Mouse (Mus musculus) induced T-regulatory cell, adult 2 months (primary cell): ENCODE results near the gene Myo7a.

Experiments used
- DNase-seq: peaks from one replicate; pipeline ENCODE4 v3.0.0-alpha.2; 2012; ENCODE audit warnings: low read depth

Gene Myo7a

GRCm38 (mm10) chr7:98102488-98102887 is 16.8 kb downstream of the Myo7a start:
- DNase-seq = no peak

GRCm38 (mm10) chr7:98097557-98097956 is 21.8 kb downstream of the Myo7a start:
- no peak for DNase-seq

DNA sequence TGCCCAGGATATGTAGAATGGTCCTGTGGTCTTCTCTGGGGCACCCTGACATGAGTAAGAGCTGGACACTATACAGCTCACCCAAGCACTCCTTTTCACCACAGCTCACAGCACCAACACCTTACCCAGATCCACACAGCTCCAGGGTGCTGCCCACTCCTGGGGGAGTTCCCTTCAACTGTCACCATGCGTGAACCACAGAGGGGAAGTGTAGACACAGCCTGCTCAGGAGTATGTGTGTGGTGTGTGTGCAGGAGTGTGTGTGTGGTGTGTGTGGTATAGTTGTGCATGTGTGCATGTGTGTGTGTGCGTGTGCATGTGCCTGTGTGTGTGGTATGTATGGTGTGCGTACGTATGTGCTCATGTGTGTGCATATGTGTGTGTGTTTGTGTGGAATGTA is 23.5 kb downstream of the Myo7a start:
- DNase-seq = no peak

- no peak for DNase-seq
Measured at GRCm38 (mm10) chr7:98086346-98086745, 33.0 kb downstream of the Myo7a start.

- DNase-seq = no peak
Measured at GRCm38 (mm10) chr7:98085314-98085713, 34.0 kb downstream of the Myo7a start.

- no peak for DNase-seq
Measured at GRCm38 (mm10) chr7:98084541-98085293, 34.6 kb downstream of the Myo7a start.

GRCm38 (mm10) chr7:98082376-98082775 is 36.9 kb downstream of the Myo7a start:
- no peak for DNase-seq

GRCm38 (mm10) chr7:98077453-98077852 is 41.9 kb downstream of the Myo7a start:
- DNase-seq = no peak

- DNase-seq = peak; percentile 88
Measured at GRCm38 (mm10) chr7:98071620-98072019, 47.7 kb downstream of the Myo7a start.

DNA sequence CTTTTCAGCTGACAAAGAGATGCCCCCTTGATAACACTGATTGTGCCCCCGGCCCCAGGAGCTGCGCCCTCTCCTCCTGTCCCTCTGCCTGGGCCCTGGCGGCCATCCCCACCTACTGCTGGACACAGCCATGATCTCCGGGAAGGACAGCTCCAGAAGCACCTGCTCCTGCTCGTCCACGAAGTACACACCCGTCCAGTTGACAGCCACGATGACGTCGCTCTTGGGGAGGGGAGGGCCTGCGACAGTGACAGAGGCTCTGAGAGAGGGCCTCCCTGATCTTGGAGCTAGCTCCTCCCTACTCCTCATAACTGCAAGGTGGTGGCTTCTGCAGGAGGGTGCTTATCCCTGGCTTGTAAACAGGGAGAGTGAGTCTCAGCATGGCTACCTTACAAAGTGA is 53.1 kb downstream of the Myo7a start:
- no peak for DNase-seq

DNA sequence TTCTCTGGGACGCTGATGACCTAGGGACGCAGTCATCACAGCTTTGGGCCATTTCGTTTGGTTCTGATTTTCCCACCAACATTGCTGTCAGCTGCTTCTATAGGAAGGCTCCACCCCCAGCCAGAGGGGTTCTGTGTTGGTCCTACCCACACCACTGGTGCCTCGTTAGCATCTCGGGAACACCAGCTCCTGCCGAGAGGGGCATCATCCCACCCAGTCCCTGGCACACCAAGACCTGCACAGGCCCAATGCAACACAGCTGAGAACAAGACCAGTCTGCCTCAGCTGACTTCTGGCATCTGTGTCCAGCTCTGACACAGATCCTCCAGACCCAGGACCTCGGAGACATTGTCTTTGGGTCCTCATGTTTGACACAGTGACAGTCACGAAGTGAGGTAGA is 64.4 kb downstream of the Myo7a start:
- DNase-seq = no peak

DNA sequence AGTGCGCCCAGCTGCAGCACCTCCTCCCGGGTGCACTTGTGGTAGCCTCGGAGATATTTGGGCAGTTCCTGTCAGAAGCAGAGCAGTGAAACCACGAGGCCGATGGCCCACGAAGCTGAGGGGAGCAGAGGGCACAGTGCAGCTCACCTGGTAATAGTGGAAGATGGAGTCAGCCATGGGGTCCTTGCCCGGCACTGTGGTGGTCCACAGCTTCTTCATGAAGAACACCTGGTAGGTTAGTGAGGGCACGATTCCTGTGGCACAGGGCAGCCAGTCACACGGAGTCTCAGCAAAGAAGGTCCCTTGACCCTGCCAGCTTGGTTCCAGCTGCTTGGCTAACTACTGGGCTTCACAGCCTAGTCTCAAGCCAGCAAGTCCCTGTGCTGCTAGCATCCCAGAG is 64.9 kb downstream of the Myo7a start:
- no peak for DNase-seq

- DNase-seq = peak; percentile 58
Measured at GRCm38 (mm10) chr7:98051980-98052379, 67.3 kb downstream of the Myo7a start.

- DNase-seq = no peak
Measured at GRCm38 (mm10) chr7:98048101-98048824, 71.1 kb downstream of the Myo7a start.

GRCm38 (mm10) chr7:98002617-98003016 is 116.7 kb downstream of the Myo7a start:
- no peak for DNase-seq
